Mouse (Mus musculus): ENCODE results near the gene Lctl. TPM values are rescaled to one million over a fixed set of nuclear protein-coding genes. Genes with fewer than 3 reads are reported as not detected.

The Lctl gene
- not detected in 2 replicates for total RNA-seq (2014; fragmentation: Nextera tagmentation)
- total RNA-seq (2017) = 0.15 and 0.39 TPM in 2 replicates

DNA sequence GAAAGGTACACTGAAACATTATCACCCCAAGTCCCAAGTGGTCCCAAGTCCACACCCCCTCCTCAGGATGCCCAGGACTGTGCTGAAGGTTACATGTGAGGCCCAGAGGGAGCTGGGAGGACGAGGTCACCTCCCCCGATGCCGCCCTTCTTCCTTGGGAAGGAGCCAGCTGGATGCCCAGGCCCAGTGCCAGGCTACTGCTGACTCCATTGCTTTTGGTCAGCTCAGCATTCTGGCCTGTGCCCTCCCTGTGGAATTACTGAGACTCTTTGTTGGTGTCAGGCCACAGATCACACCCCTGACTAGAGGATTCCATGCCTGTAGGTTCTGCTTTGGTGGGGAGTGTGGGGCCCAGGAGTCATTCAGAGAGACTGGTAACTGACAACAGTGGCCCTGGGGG, at the start of gene Lctl:
TSS of gene Lctl (plus strand) at position 272 of the 400 bp plus-strand sequence.
- no peak for ATAC-seq (replicated peaks; ENCODE audit: poor library complexity, severe bottlenecking)

- no peak for ATAC-seq (replicated peaks; ENCODE audit: poor library complexity, severe bottlenecking)
Observed at GRCm38 (mm10) chr9:64067787-64068186, 49.2 kb upstream of the Lctl start.

- no peak for ATAC-seq (replicated peaks; ENCODE audit: poor library complexity, severe bottlenecking)
Observed at GRCm38 (mm10) chr9:64068571-64068970, 48.4 kb upstream of the Lctl start.

DNA sequence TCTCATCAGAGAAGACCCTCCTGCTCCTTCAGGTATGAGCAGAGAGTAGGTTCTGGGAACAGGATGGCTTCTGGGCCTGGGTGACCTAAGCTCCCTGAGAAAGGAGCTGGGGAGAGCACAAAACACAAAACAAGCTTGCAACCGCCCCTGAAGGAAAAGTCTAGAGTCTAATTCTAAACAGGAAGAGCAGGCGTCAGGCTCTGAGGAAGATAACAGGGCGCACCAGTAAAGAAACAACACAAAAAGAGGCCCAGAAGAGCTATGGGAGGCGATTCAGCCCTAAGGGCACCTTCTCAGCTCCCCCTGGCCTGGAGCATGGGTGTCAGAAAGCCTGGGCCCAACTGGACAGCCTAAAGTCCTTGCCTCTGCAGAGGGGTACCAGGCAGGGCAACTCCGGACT, 47.8 kb upstream of the Lctl start:
- no peak for ATAC-seq (replicated peaks; ENCODE audit: poor library complexity, severe bottlenecking)

DNA sequence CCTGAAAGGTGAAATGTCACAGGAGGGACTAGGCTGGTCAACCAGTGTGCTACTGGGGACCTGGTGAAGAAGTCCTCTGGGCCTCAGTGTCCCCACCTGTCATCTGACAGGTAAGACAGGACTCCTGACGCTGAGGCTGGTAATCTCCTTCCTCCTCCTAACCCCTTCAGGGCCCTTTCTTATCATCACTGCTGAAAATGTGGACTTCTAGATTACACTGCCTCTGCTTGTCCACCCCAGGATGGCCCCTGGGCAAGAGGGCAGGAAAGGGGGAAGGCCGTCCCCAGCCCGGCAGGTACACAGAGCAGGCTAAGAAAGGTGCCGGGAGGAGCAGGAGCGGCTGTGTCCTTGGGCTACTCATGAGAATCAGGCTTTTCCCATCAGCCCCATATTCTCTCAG, 46.3 kb upstream of the Lctl start:
- ATAC-seq (replicated peaks; ENCODE audit: poor library complexity, severe bottlenecking) = no peak

- ATAC-seq (replicated peaks; ENCODE audit: poor library complexity, severe bottlenecking) = no peak
Observed at GRCm38 (mm10) chr9:64074831-64075230, 42.1 kb upstream of the Lctl start.

DNA sequence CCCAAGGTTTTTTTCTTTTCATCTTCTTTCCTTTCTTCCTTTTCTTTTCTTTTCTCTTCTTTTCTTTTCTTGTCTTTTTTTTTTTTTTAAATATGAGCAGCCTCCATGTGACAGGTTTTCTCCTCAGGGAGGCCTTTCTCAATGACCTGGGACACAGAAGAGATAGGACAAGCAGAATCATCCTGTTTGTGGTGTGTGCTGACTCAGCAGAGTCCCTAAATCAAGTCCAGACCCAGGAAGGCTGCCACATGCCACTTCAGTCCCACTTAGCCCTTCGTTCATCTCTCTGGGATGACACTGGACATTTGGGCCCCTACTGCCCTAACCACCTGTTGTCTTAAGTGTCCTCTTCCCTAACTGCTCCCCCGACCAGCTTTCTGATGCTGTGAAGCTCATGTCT, 40.5 kb upstream of the Lctl start:
- no peak for ATAC-seq (replicated peaks; ENCODE audit: poor library complexity, severe bottlenecking)

GRCm38 (mm10) chr9:64078386-64078792, 38.6 kb upstream of the Lctl start:
- peak; percentile 73 for ATAC-seq (replicated peaks; ENCODE audit: poor library complexity, severe bottlenecking)

DNA sequence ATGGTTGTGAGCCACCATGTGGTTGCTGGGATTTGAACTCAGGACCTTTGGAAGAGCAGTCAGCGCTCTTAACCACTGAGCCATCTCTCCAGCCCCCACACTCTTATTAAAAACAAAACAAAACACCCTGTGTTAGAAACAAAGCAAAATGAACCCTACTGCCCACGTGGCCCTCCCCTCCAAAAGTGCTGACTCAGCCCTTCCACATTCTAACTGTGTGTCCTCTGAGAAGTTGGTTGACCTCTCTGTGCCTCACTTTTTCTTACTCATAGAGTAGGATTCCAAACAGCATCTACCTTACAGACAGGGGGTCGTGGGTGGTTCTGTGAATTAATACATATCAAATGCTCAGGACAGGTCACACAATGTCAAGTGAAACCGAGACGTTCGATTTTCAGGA, 37.0 kb upstream of the Lctl start:
- ATAC-seq (replicated peaks; ENCODE audit: poor library complexity, severe bottlenecking) = no peak

- ATAC-seq (replicated peaks; ENCODE audit: poor library complexity, severe bottlenecking) = peak; percentile 33
Observed at GRCm38 (mm10) chr9:64084231-64084630, 32.7 kb upstream of the Lctl start.

- peak; percentile 25; the same call in 1 of the 2 replicates for ATAC-seq (replicated peaks; ENCODE audit: poor library complexity, severe bottlenecking)
Observed at GRCm38 (mm10) chr9:64084661-64085399, 32.1 kb upstream of the Lctl start.

DNA sequence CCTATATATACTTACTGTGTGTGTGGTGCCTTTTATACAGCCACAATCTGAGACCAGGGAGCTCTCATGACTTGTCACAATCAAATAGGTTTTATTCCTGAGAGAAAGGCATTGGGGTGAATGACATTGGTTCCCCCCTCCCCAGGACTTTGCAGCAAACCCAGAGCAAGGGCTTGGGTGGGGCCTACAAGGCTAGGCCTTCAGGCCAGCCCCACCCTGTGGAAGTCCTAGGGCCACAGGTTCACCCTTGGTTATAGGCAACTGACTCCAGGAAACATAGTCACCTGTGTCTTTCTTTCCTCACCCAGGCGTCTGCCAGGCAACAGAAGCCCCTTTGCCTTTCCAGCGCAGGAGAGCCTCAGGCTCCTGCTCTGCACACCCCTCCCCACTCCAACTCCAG, 31.0 kb upstream of the Lctl start:
- no peak for ATAC-seq (replicated peaks; ENCODE audit: poor library complexity, severe bottlenecking)

DNA sequence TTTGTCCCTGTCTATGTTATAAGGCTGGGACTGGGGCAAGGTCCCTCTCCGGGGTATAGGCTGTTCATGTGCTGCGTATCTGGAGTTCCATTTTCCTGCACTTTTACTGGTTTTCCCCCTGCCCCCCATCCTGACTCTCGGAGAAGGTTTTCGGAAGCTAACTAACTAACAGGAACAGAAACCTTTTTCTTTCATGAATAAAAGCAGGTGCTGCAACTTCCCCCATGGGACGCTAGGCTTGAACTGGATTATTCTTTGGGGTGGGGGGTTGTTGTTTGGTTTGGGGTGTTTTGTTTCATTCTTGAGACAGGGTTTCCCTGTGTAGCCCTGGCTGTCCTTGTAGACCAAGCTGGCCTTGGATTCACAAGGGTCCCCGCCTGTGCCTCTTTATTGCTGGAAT, 30.4 kb upstream of the Lctl start:
- ATAC-seq (replicated peaks; ENCODE audit: poor library complexity, severe bottlenecking) = 0 out of 2 replicates have a peak, but pooled peaks have one; percentile 11

GRCm38 (mm10) chr9:64087461-64088235, 29.3 kb upstream of the Lctl start:
- ATAC-seq (replicated peaks; ENCODE audit: poor library complexity, severe bottlenecking) = peak; percentile 36

GRCm38 (mm10) chr9:64088346-64088745, 28.6 kb upstream of the Lctl start:
- no peak for ATAC-seq (replicated peaks; ENCODE audit: poor library complexity, severe bottlenecking)

- ATAC-seq (replicated peaks; ENCODE audit: poor library complexity, severe bottlenecking) = peak; percentile 80
Observed at GRCm38 (mm10) chr9:64089004-64089403, 27.9 kb upstream of the Lctl start.

GRCm38 (mm10) chr9:64094083-64094482, 22.9 kb upstream of the Lctl start:
- no peak for ATAC-seq (replicated peaks; ENCODE audit: poor library complexity, severe bottlenecking)

GRCm38 (mm10) chr9:64098282-64098681, 18.7 kb upstream of the Lctl start:
- no peak for ATAC-seq (replicated peaks; ENCODE audit: poor library complexity, severe bottlenecking)

DNA sequence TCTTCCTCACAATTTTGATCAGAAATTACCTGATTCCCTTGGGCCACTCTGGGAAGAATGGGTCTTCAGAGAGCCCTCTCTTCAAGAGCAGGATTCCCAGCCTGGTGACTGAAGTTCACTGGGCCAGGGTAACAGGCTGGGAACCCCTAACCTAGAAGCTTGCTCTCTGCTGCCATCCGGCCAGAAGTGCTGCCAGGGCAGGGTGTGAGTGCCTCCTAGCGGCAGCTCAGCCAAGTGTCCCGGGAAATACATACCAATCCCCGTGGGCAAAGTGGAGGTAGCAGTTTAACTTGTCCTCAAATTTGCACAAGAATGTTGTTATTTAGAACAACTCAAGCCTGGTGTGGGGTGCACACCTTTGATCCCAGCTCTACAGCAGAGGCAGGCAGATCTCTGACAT, 16.5 kb upstream of the Lctl start:
- ATAC-seq (replicated peaks; ENCODE audit: poor library complexity, severe bottlenecking) = peak; percentile 68

GRCm38 (mm10) chr9:64105301-64105700, 11.6 kb upstream of the Lctl start:
- peak; percentile 90 for ATAC-seq (replicated peaks; ENCODE audit: poor library complexity, severe bottlenecking)

GRCm38 (mm10) chr9:64110502-64110901, 6.4 kb upstream of the Lctl start:
- ATAC-seq (replicated peaks; ENCODE audit: poor library complexity, severe bottlenecking) = no peak

DNA sequence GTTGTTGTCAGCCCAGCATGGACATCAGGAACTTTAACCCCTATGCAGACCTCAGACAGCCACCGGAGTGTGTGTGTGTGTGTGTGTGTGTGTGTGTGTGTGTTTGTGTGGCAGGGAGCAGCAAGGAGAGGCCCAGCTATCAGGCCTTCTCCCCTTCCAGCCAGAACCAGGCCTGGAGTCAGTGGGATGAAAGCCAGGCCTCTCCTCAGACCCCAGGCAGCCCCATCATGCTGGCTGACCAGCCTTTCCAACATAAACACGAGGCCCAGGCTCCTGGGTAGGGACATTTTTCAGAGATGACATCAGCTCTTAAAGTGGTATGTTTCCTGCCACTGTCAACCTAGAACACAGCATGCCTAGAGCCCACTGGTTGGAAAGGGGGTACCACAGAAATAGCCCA, 2.3 kb upstream of the Lctl start:
- no peak for ATAC-seq (replicated peaks; ENCODE audit: poor library complexity, severe bottlenecking)
